Mouse (Mus musculus): ENCODE data around the gene Tysnd1. TPM values are rescaled to one million over a fixed set of nuclear protein-coding genes. Genes with fewer than 3 reads are reported as not detected.

Gene Tysnd1
- total and polyA plus RNA-seq, 3 experiments, result 72.7 to 119 TPM; not detected in 1

DNA sequence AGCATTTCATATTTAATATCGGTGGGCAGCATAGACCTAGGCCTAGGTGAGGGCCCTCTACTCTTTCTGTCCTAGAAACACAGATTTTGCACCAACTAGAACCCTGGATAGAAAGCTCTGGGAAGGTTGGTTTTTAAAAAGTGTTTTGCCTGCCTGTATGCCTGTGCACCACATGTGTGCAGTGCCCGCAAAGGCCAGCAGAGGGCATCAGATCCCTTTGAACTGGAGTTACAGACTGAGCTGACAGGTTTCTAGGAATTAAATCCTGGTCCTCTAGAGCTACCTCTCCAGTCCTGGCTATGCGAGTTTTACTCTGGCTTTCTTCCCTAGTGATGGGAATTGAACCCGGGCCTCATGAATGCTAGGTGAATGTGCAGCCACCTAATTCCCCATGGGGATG is 49.8 kb downstream of the Tysnd1 start:
- Histone ChIP-seq H3K79me2 (ENCODE audit: control insufficient read depth, insufficient read depth, low read length, poor library complexity) (no peaks in the 10 kb centered on the region), H3K27me3 (ENCODE audit: control insufficient read depth in 1 of 2, insufficient read depth in 2 of 2, low read length in 2 of 2) (no peaks in the 10 kb centered on the region), H3K36me3 (ENCODE audit: control insufficient read depth in 1 of 2, insufficient read depth in 2 of 2, low read length in 2 of 2) (no peaks in the 10 kb centered on the region), H3K4me1 (ENCODE audit: control insufficient read depth in 1 of 2, insufficient read depth in 2 of 2, low read length in 2 of 2) (no peaks in the 10 kb centered on the region), H3K9me3 (replicated peaks; ENCODE audit: insufficient read depth, low read length) (no peaks in the 10 kb centered on the region), H3K27ac (ENCODE audit: control insufficient read depth, low read depth, low read length) (no peak overlapping the region), H3K4me3 (ENCODE audit: control insufficient read depth in 1 of 2, insufficient read depth in 1 of 2, low read depth in 2 of 2, low read length in 2 of 2) (no peak overlapping the region), H3K9ac (ENCODE audit: control insufficient read depth, low read depth, low read length, poor library complexity, severe bottlenecking) (no peak overlapping the region)
- peak; percentile 30 for DNase-seq (ENCODE audit: low read depth, low spot score)
- no peak for TF ChIP-seq MYC (IDR thresholded peaks at IDR 0.05; ENCODE audit: low read depth, low read length)
- TF ChIP-seq TAL1 (IDR thresholded peaks at IDR 0.05; ENCODE audit: low read length), result no peak
- peak; percentile 35; the same call in 1 of the 2 replicates for TF ChIP-seq ZC3H11A (IDR thresholded peaks at IDR 0.05; ENCODE audit: low read depth, low read length)
- TF ChIP-seq CTCF (IDR thresholded peaks at IDR 0.05 in 2 of 3, conservative IDR thresholded peaks at IDR 0.05 in 1 of 3; ENCODE audit: control insufficient read depth in 1 of 3, insufficient read depth in 1 of 3, low read depth in 2 of 3, low read length in 3 of 3, poor library complexity in 1 of 3, severe bottlenecking in 1 of 3), result peak; percentile 55 to 63 (median 61)
- TF ChIP-seq SMC3 (IDR thresholded peaks at IDR 0.05; ENCODE audit: low read depth, low read length), result peak; percentile 38
- peak; percentile 44 for TF ChIP-seq RAD21 (IDR thresholded peaks at IDR 0.05; ENCODE audit: low read depth, low read length)

DNA sequence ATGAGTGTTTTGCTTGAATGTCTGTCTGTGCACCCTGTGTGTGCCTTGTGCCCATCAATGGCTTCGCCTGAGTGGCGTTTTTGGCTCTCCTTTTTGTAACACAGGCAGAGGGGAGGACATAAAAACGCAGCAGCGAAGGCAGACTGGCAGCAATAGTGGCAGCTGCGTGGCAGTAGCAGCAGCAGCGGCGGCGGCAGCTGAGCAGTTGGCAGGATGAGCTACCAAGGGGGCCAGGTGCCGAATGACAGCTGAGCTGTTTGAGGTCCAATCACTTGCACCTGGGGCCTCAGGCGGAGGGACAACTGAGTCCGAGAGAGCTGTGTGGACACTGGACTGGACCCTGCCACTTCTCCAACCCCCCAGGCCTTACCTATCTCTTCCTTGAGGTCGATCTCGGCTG is 52.0 kb downstream of the Tysnd1 start:
- Histone ChIP-seq H3K4me3 (ENCODE audit: control insufficient read depth in 1 of 2, insufficient read depth in 1 of 2, low read depth in 2 of 2, low read length in 2 of 2) (no peak overlapping the region), H3K9me3 (replicated peaks; ENCODE audit: insufficient read depth, low read length) (no peaks in the 10 kb centered on the region), H3K27ac (ENCODE audit: control insufficient read depth, low read depth, low read length) (no peak overlapping the region), H3K36me3 (ENCODE audit: control insufficient read depth in 1 of 2, insufficient read depth in 2 of 2, low read length in 2 of 2) (no peaks in the 10 kb centered on the region), H3K4me1 (ENCODE audit: control insufficient read depth in 1 of 2, insufficient read depth in 2 of 2, low read length in 2 of 2) (no peaks in the 10 kb centered on the region), H3K9ac (ENCODE audit: control insufficient read depth, low read depth, low read length, poor library complexity, severe bottlenecking) (no peak overlapping the region), H3K27me3 (ENCODE audit: control insufficient read depth in 1 of 2, insufficient read depth in 2 of 2, low read length in 2 of 2) (peaks cover 0 to 1% of the 10 kb centered on the region in 2 experiments; a peak in 1 of 4 replicates), H3K79me2 (ENCODE audit: control insufficient read depth, insufficient read depth, low read length, poor library complexity) (no peaks in the 10 kb centered on the region)
- no peak for DNase-seq (ENCODE audit: low read depth, low spot score)
- no peak for TF ChIP-seq MAZ (IDR thresholded peaks at IDR 0.05; ENCODE audit: low read depth, low read length)
- no peak for TF ChIP-seq MAFK (IDR thresholded peaks at IDR 0.05; ENCODE audit: borderline replicate concordance, low read depth, low read length)
- TF ChIP-seq EP300 (IDR thresholded peaks at IDR 0.05; ENCODE audit: low read depth in 1 of 2, low read length in 2 of 2), result no peak
- no peak for TF ChIP-seq JUND (IDR thresholded peaks at IDR 0.05; ENCODE audit: low read depth, low read length)
- TF ChIP-seq ZKSCAN1 (IDR thresholded peaks at IDR 0.05; ENCODE audit: low read depth, low read length), result no peak
- no peak for TF ChIP-seq MYC (IDR thresholded peaks at IDR 0.05; ENCODE audit: low read depth, low read length)
- no peak for TF ChIP-seq NELFE (IDR thresholded peaks at IDR 0.05; ENCODE audit: low read depth, low read length)
- no peak for TF ChIP-seq TCF12 (IDR thresholded peaks at IDR 0.05; ENCODE audit: low read depth, low read length)
- TF ChIP-seq MYB (IDR thresholded peaks at IDR 0.05; ENCODE audit: low read depth, low read length), result no peak

DNA sequence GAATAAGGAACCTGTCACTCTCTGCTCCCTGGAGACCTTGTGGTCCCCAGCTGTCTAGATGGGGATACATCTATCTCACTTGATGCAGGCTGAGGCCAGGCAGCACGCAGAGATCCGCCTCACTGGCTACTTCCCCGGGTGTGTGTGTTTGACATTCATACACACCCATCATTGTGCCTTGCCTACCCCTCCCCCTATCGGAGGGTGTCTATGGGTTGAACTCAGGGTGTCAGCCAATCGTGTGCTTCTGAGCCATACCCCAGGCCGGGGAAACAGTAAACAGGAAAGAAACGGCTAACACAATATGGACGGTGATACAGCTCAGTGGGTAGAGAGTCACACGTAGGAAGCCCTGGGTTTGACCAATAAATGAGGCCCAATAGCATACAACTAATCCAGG is 54.7 kb downstream of the Tysnd1 start:
- H3K27ac ChIP-seq (ENCODE audit: control insufficient read depth, low read depth, low read length), result no peak overlapping the region
- DNase-seq (ENCODE audit: low read depth, low spot score), result no peak
- H3K9ac ChIP-seq (ENCODE audit: control insufficient read depth, low read depth, low read length, poor library complexity, severe bottlenecking), result no peak overlapping the region
- no peak overlapping the region for H3K4me3 ChIP-seq (ENCODE audit: control insufficient read depth in 1 of 2, insufficient read depth in 1 of 2, low read depth in 2 of 2, low read length in 2 of 2)
- TF ChIP-seq TAL1 (IDR thresholded peaks at IDR 0.05; ENCODE audit: low read length), result no peak
- no peak for TF ChIP-seq ETS1 (IDR thresholded peaks at IDR 0.05; ENCODE audit: low read depth, low read length)
- no peak for TF ChIP-seq USF1 (IDR thresholded peaks at IDR 0.05; ENCODE audit: low read depth, low read length)
- TF ChIP-seq POLR2AphosphoS2 (IDR thresholded peaks at IDR 0.05; ENCODE audit: low read length), result no peak
- no peak for TF ChIP-seq MAFK (IDR thresholded peaks at IDR 0.05; ENCODE audit: borderline replicate concordance, low read depth, low read length)
- TF ChIP-seq GABPA (IDR thresholded peaks at IDR 0.05; ENCODE audit: low read depth, low read length), result no peak
- TF ChIP-seq CTCF (IDR thresholded peaks at IDR 0.05 in 2 of 3, conservative IDR thresholded peaks at IDR 0.05 in 1 of 3; ENCODE audit: control insufficient read depth in 1 of 3, insufficient read depth in 1 of 3, low read depth in 2 of 3, low read length in 3 of 3, poor library complexity in 1 of 3, severe bottlenecking in 1 of 3), result no peak
- no peak for TF ChIP-seq GATA1 (IDR thresholded peaks at IDR 0.05; ENCODE audit: low read depth, low read length)
- TF ChIP-seq ELF1 (IDR thresholded peaks at IDR 0.05; ENCODE audit: low read depth, low read length), result no peak
- TF ChIP-seq POLR2AphosphoS5 (IDR thresholded peaks at IDR 0.05; ENCODE audit: borderline replicate concordance, low read depth, low read length), result no peak
- TF ChIP-seq ZC3H11A (IDR thresholded peaks at IDR 0.05; ENCODE audit: low read depth, low read length), result no peak
- TF ChIP-seq ZKSCAN1 (IDR thresholded peaks at IDR 0.05; ENCODE audit: low read depth, low read length), result no peak
- no peak for TF ChIP-seq ZNF384 (IDR thresholded peaks at IDR 0.05; ENCODE audit: low read depth, low read length)
- no peak for TF ChIP-seq ZMIZ1 (IDR thresholded peaks at IDR 0.05; ENCODE audit: low read depth, low read length)
- no peak for TF ChIP-seq SIN3A (IDR thresholded peaks at IDR 0.05; ENCODE audit: low read length)
- H3K79me2 ChIP-seq (ENCODE audit: control insufficient read depth, insufficient read depth, low read length, poor library complexity), result no peaks in the 10 kb centered on the region
- H3K4me1 ChIP-seq (ENCODE audit: control insufficient read depth in 1 of 2, insufficient read depth in 2 of 2, low read length in 2 of 2), result no peaks in the 10 kb centered on the region
- H3K27me3 ChIP-seq (ENCODE audit: control insufficient read depth in 1 of 2, insufficient read depth in 2 of 2, low read length in 2 of 2), result peaks cover 0 to 1% of the 10 kb centered on the region in 2 experiments; a peak in 1 of 4 replicates
- H3K36me3 ChIP-seq (ENCODE audit: control insufficient read depth in 1 of 2, insufficient read depth in 2 of 2, low read length in 2 of 2), result no peaks in the 10 kb centered on the region
- H3K9me3 ChIP-seq (replicated peaks; ENCODE audit: insufficient read depth, low read length), result no peaks in the 10 kb centered on the region
